Mouse (Mus musculus) forelimb bud, embryonic 11.5 days (tissue): ENCODE results near the gene Zc3h12a.
A peak's percentile ranks its signal among the peaks of the same experiment; 100 is the strongest.

Experiments
- DNase-seq: peaks from one replicate; pipeline ENCODE4 v3.0.0-alpha.2; 2012; ENCODE audit warnings: low read depth, low spot score

Zc3h12a gene

GRCm38 (mm10) chr4:125115081-125115480 lies 12.6 kb downstream of the Zc3h12a start:
- no peak for DNase-seq

- peak; percentile 86 for DNase-seq
Observed at GRCm38 (mm10) chr4:125114638-125115037, 13.0 kb downstream of the Zc3h12a start.

GRCm38 (mm10) chr4:125105354-125105753 lies 22.3 kb downstream of the Zc3h12a start:
- no peak for DNase-seq

- no peak for DNase-seq
Observed at GRCm38 (mm10) chr4:125101334-125101733, 26.3 kb downstream of the Zc3h12a start.

GRCm38 (mm10) chr4:125099458-125099857 lies 28.2 kb downstream of the Zc3h12a start:
- DNase-seq = peak; percentile 88

GRCm38 (mm10) chr4:125097412-125097811 lies 30.2 kb downstream of the Zc3h12a start:
- DNase-seq = no peak

GRCm38 (mm10) chr4:125096066-125096465 lies 31.6 kb downstream of the Zc3h12a start:
- DNase-seq = no peak

GRCm38 (mm10) chr4:125093031-125093430 lies 34.6 kb downstream of the Zc3h12a start:
- DNase-seq = no peak

GRCm38 (mm10) chr4:125085346-125085841 lies 42.2 kb downstream of the Zc3h12a start:
- peak; percentile 68 for DNase-seq

- DNase-seq = peak; percentile 85
Observed at GRCm38 (mm10) chr4:125084403-125085345, 43.0 kb downstream of the Zc3h12a start, which contains the start of gene Meaf6. Meaf6 (plus strand) TSS chr4:125085134.

GRCm38 (mm10) chr4:125078698-125079097 lies 48.9 kb downstream of the Zc3h12a start:
- DNase-seq = no peak

GRCm38 (mm10) chr4:125077700-125078099 lies 49.9 kb downstream of the Zc3h12a start:
- DNase-seq = no peak
